17 mouse cellular contexts compared by ENCODE assay signal in genomic region chr11:6483103-6483502, GRCm38 (mm10).
"Had no signal": no experiment of that assay in that cellular context is flagged by ENCODE, and none has a peak within 500 bp of the region (broad histone marks: within the 10 kb centered on the region; RNA-seq: fewer than 3 reads in every experiment).

No protein-coding gene starts in this region.

- DNase-seq: retina, postnatal 1 day; right cerebral cortex, adult 18-20 months; right cerebral cortex, postnatal 14 days; right cerebral cortex, postnatal 25 days; right cerebral cortex, postnatal 4 days; spleen, adult 18-20 months; thymus, adult 18-20 months; thymus, adult 2 months; thymus, postnatal 14 days; thymus, postnatal 25 days; thymus, postnatal 36 days; thymus, postnatal 4 days had no signal

- H3K27ac ChIP-seq: neural tube, embryonic 12.5 days; neural tube, embryonic 13.5 days; neural tube, embryonic 15.5 days; stomach, embryonic 15.5 days; stomach, postnatal 0 days had no signal

- H3K27me3 ChIP-seq: neural tube, embryonic 12.5 days; neural tube, embryonic 15.5 days; stomach, embryonic 15.5 days had no signal

- H3K36me3 ChIP-seq: neural tube, embryonic 12.5 days; neural tube, embryonic 13.5 days; neural tube, embryonic 15.5 days; stomach, embryonic 15.5 days had no signal

- H3K9me3 ChIP-seq: neural tube, embryonic 12.5 days; neural tube, embryonic 13.5 days; neural tube, embryonic 15.5 days; stomach, embryonic 15.5 days had no signal

- H3K4me3 ChIP-seq: neural tube, embryonic 12.5 days; neural tube, embryonic 13.5 days; neural tube, embryonic 15.5 days; stomach, embryonic 15.5 days had no signal

- H3K9ac ChIP-seq: neural tube, embryonic 12.5 days; neural tube, embryonic 13.5 days; neural tube, embryonic 15.5 days; stomach, embryonic 15.5 days had no signal

- H3K4me1 ChIP-seq: neural tube, embryonic 12.5 days; neural tube, embryonic 13.5 days; neural tube, embryonic 15.5 days; stomach, embryonic 15.5 days had no signal
